Mouse (Mus musculus): ENCODE data around the gene Slc9a4. TPM values are rescaled to one million over a fixed set of nuclear protein-coding genes. Genes with fewer than 3 reads are reported as not detected.
A peak's percentile ranks its signal among the peaks of the same experiment; 100 is the strongest.
"Not testable (repeated sequence)": the region's sequence is repeated elsewhere in the genome, so short reads cannot be mapped to it uniquely, and the experiment has no call there.

The Slc9a4 gene
- total RNA-seq, 1 experiment from 2014 or later, result not detected

- peak; percentile 23 for DNase-seq
These were observed 71.1 kb downstream of the Slc9a4 start for GRCm38 (mm10) chr1:40650803-40651497.

GRCm38 (mm10) chr1:40657035-40657434 lies 77.2 kb downstream of the Slc9a4 start:
- no peak for DNase-seq

- DNase-seq, result peak; percentile 45
These were observed 78.2 kb downstream of the Slc9a4 start for GRCm38 (mm10) chr1:40657978-40658496.

- no peak for DNase-seq
These were observed 79.1 kb downstream of the Slc9a4 start for GRCm38 (mm10) chr1:40659017-40659416.

GRCm38 (mm10) chr1:40659496-40659895 lies 79.6 kb downstream of the Slc9a4 start:
- no peak for DNase-seq

- no peak for DNase-seq
These were observed 81.0 kb downstream of the Slc9a4 start for GRCm38 (mm10) chr1:40660838-40661237.

GRCm38 (mm10) chr1:40665401-40666370 lies 85.8 kb downstream of the Slc9a4 start:
- DNase-seq, result no peak

GRCm38 (mm10) chr1:40667442-40667841 lies 87.6 kb downstream of the Slc9a4 start:
- DNase-seq, result not testable (repeated sequence)

GRCm38 (mm10) chr1:40670025-40670424 lies 90.1 kb downstream of the Slc9a4 start:
- DNase-seq, result no peak

GRCm38 (mm10) chr1:40671490-40671889 lies 91.6 kb downstream of the Slc9a4 start:
- DNase-seq, result no peak

GRCm38 (mm10) chr1:40677306-40677705 lies 97.4 kb downstream of the Slc9a4 start:
- no peak for DNase-seq

Other genes with a start within 250 kb of the Slc9a4 start
- 2.2 and 3.4 TPM in 2 replicates for gene Il1rl1, start 150.5 kb upstream of the Slc9a4 start, total RNA-seq (2021)
- 0.41 and 2.6 TPM in 2 replicates for gene Il18r1, start 114.5 kb upstream of the Slc9a4 start, total RNA-seq (2021)
- gene Il18rap, start 64.7 kb upstream of the Slc9a4 start, total RNA-seq (2021), result 0.37 and 1.5 TPM in 2 replicates
- gene Slc9a2, start 100.5 kb downstream of the Slc9a4 start, total RNA-seq (2021), result not detected in 2 replicates
- 2.6 and 3.2 TPM in 2 replicates for gene Mfsd9, start 210.6 kb downstream of the Slc9a4 start, total RNA-seq (2021)
- gene Tmem182, start 225.5 kb downstream of the Slc9a4 start, total RNA-seq (2021), result 4.5 and 6.4 TPM in 2 replicates